Mouse (Mus musculus) WW6 (cell line): ENCODE results near the gene Rad54l.

ENCODE experiments used
- DNase-seq: peaks from one replicate; pipeline ENCODE4 v3.0.0-alpha.2; 2013; ENCODE audit warnings: low read depth, low spot score

Rad54l gene

GRCm38 (mm10) chr4:116074145-116074675 lies 49.3 kb downstream of the Rad54l start:
- DNase-seq: no peak

GRCm38 (mm10) chr4:116073146-116073545 lies 50.3 kb downstream of the Rad54l start:
- DNase-seq: no peak

- DNase-seq: no peak
Measured at GRCm38 (mm10) chr4:116070116-116070515, 53.4 kb downstream of the Rad54l start.

GRCm38 (mm10) chr4:116063855-116064254 lies 59.6 kb downstream of the Rad54l start:
- no peak for DNase-seq

- no peak for DNase-seq
Measured at GRCm38 (mm10) chr4:116059012-116059726, 64.3 kb downstream of the Rad54l start.

- DNase-seq: no peak
Measured at GRCm38 (mm10) chr4:116057559-116057958, 65.9 kb downstream of the Rad54l start.

GRCm38 (mm10) chr4:116053399-116053961 lies 70.0 kb downstream of the Rad54l start, which contains the start of gene Nsun4:
Gene Nsun4, minus strand, starts transcription at chr4:116053876.
- DNase-seq: peak; percentile 86

- no peak for DNase-seq
Measured at GRCm38 (mm10) chr4:116052526-116053293, 70.8 kb downstream of the Rad54l start.

- DNase-seq: no peak
Measured at GRCm38 (mm10) chr4:116049211-116049610, 74.3 kb downstream of the Rad54l start.

- no peak for DNase-seq
Measured at GRCm38 (mm10) chr4:116048130-116048920, 75.2 kb downstream of the Rad54l start.

GRCm38 (mm10) chr4:116047681-116048080 lies 75.8 kb downstream of the Rad54l start:
- DNase-seq: no peak

- no peak for DNase-seq
Measured at GRCm38 (mm10) chr4:116046604-116047003, 76.9 kb downstream of the Rad54l start.
